Mouse (Mus musculus): ENCODE results near the gene Acoxl. TPM values are rescaled to one million over a fixed set of nuclear protein-coding genes. Genes with fewer than 3 reads are reported as not detected.

Gene Acoxl
- polyA plus RNA-seq, 1 experiment from 2014 or later: 0.14 TPM

DNA sequence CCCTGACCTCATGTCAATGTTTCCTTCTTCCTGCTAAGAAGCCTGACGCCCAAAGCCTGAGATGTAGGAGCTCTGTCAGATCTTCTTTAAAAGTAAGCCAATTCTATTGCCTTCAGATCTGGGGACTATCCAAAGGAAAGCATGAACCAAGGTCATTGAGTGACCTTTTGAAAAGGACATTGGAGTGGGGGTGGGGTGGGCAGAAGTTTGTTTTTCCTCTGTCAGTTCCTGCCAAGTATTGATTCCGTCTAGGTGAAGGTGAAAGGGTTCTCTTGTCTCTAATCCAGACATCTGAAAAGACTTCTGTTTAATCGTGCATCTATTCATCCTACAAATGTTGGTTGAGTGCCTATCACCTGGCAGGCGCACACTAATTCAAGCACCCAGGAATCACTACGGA, 330.8 kb downstream of the Acoxl start:
- Histone ChIP-seq H3K27me3 (ENCODE audit: control insufficient read depth, insufficient read depth, low read length) (no peaks in the 10 kb centered on the region), H3K4me3 (ENCODE audit: low read depth, low read length) (no peak overlapping the region), H3K36me3 (ENCODE audit: control insufficient read depth, insufficient read depth, low read length) (no peaks in the 10 kb centered on the region), H3K9ac (ENCODE audit: low read depth, low read length) (no peak overlapping the region), H3K4me2 (replicated peaks; ENCODE audit: low read depth, low read length) (no peak overlapping the region), H3K9me3 (ENCODE audit: control insufficient read depth, low read length) (no peaks in the 10 kb centered on the region), H3K4me1 (replicated peaks; ENCODE audit: control insufficient read depth, insufficient read depth, low read length) (no peaks in the 10 kb centered on the region), H3K27ac (ENCODE audit: low read depth, low read length) (no peak overlapping the region)
- no peak for DNase-seq (ENCODE audit: low spot score)
- ATAC-seq (ENCODE audit: low FRiP score): no peak
- 82% methylated on average over 5 of the region's 5 CpGs for WGBS

- no peak overlapping the region for H3K4me3 ChIP-seq (ENCODE audit: low read depth, low read length)
- no peaks in the 10 kb centered on the region for H3K9me3 ChIP-seq (ENCODE audit: control insufficient read depth, low read length)
- no peak overlapping the region for H3K27ac ChIP-seq (ENCODE audit: low read depth, low read length)
- H3K36me3 ChIP-seq (ENCODE audit: control insufficient read depth, insufficient read depth, low read length): no peaks in the 10 kb centered on the region
- 92% methylated on average over 11 of the region's 11 CpGs for WGBS
- DNase-seq (ENCODE audit: low spot score) (no peak), ATAC-seq (ENCODE audit: low FRiP score) (no peak)
- H3K27me3 ChIP-seq (ENCODE audit: control insufficient read depth, insufficient read depth, low read length): no peaks in the 10 kb centered on the region
- no peak overlapping the region for H3K4me2 ChIP-seq (replicated peaks; ENCODE audit: low read depth, low read length)
- H3K4me1 ChIP-seq (replicated peaks; ENCODE audit: control insufficient read depth, insufficient read depth, low read length): no peaks in the 10 kb centered on the region
- no peak overlapping the region for H3K9ac ChIP-seq (ENCODE audit: low read depth, low read length)
Observed at GRCm38 (mm10) chr2:128169972-128170371, 331.3 kb downstream of the Acoxl start.

DNA sequence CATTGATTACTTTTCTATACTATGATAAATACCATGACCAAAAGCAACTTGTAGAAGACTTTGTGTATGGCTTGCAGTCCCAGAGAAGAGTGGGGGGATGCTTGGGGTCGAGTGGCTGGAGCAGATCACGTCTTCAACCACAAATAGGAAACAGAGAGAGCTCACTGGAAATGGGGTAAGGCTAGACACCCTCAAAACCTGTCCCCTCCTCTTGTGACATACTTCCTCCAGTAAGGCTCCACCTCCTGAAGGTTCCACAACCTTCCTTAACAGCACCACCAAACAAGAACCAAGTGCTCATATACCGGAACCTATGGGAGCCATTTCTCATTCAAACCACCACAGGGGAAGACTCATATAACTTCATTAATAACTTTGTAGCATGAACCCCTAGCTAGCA, 331.9 kb downstream of the Acoxl start:
- no peak overlapping the region for H3K9ac ChIP-seq (ENCODE audit: low read depth, low read length)
- WGBS: 90% methylated on average over 3 of the region's 3 CpGs

GRCm38 (mm10) chr2:128172266-128172665, 333.6 kb downstream of the Acoxl start:
- Histone ChIP-seq H3K36me3 (ENCODE audit: control insufficient read depth, insufficient read depth, low read length) (no peaks in the 10 kb centered on the region), H3K4me2 (replicated peaks; ENCODE audit: low read depth, low read length) (no peak overlapping the region), H3K9ac (ENCODE audit: low read depth, low read length) (no peak overlapping the region), H3K4me1 (replicated peaks; ENCODE audit: control insufficient read depth, insufficient read depth, low read length) (no peaks in the 10 kb centered on the region), H3K9me3 (ENCODE audit: control insufficient read depth, low read length) (no peaks in the 10 kb centered on the region), H3K4me3 (ENCODE audit: low read depth, low read length) (no peak overlapping the region), H3K27me3 (ENCODE audit: control insufficient read depth, insufficient read depth, low read length) (no peaks in the 10 kb centered on the region), H3K27ac (ENCODE audit: low read depth, low read length) (no peak overlapping the region)
- WGBS: 96% methylated on average over 5 of the region's 5 CpGs
- ATAC-seq (ENCODE audit: low FRiP score) (no peak), DNase-seq (ENCODE audit: low spot score) (no peak)

More for the DNA sequence above, 331.9 kb downstream of the Acoxl start:
- no peak for ATAC-seq (ENCODE audit: low FRiP score)
- no peak for DNase-seq (ENCODE audit: low spot score)
- Histone ChIP-seq H3K36me3 (ENCODE audit: control insufficient read depth, insufficient read depth, low read length) (no peaks in the 10 kb centered on the region), H3K4me2 (replicated peaks; ENCODE audit: low read depth, low read length) (no peak overlapping the region), H3K4me3 (ENCODE audit: low read depth, low read length) (no peak overlapping the region), H3K27me3 (ENCODE audit: control insufficient read depth, insufficient read depth, low read length) (no peaks in the 10 kb centered on the region), H3K9me3 (ENCODE audit: control insufficient read depth, low read length) (no peaks in the 10 kb centered on the region), H3K4me1 (replicated peaks; ENCODE audit: control insufficient read depth, insufficient read depth, low read length) (no peaks in the 10 kb centered on the region), H3K27ac (ENCODE audit: low read depth, low read length) (no peak overlapping the region)

Other genes with a start within 250 kb of the Acoxl start
- gene Mal, start 182.2 kb upstream of the Acoxl start, polyA plus RNA-seq (2014; fragmentation: Nextera tagmentation; extraction: Ambion mirVana): 0.86 and 1.4 TPM in 2 replicates
- 1.4 and 1.9 TPM in 2 replicates for gene Mall, start 108.9 kb upstream of the Acoxl start, polyA plus RNA-seq (2014; fragmentation: Nextera tagmentation; extraction: Ambion mirVana)
- 23.1 and 30.3 TPM in 2 replicates for gene Nphp1, start 50.0 kb upstream of the Acoxl start, polyA plus RNA-seq (2014; fragmentation: Nextera tagmentation; extraction: Ambion mirVana)
- 26.5 and 26.9 TPM in 2 replicates for gene Mtln, start 46.4 kb upstream of the Acoxl start, polyA plus RNA-seq (2014; fragmentation: Nextera tagmentation; extraction: Ambion mirVana)
- gene Bub1, start 7.0 kb upstream of the Acoxl start, polyA plus RNA-seq (2014; fragmentation: Nextera tagmentation; extraction: Ambion mirVana): 33.5 and 34.8 TPM in 2 replicates

Measured in hindbrain, embryonic 11.5 days (tissue).